Mouse (Mus musculus) midbrain, embryonic 10.5 days (tissue): ENCODE data around the gene Pttg1ip. TPM values are rescaled to one million over a fixed set of nuclear protein-coding genes. Genes with fewer than 3 reads are reported as not detected.

Experiments
- DNase-seq: peaks from one replicate; pipeline ENCODE4 v3.0.0-alpha.2; 2017; ENCODE audit warnings: low spot score
- H3K27ac ChIP-seq: fragments of 300-500 bp; sonication (generic); replicated peaks from 2 replicates; pipeline ENCODE4 v1.5.1; 2016; ENCODE audit warnings: mild to moderate bottlenecking
- H3K27me3 ChIP-seq: fragments of 300-500 bp; sonication (generic); 2 replicates; pipeline ENCODE4 v1.6.1; 2016; ENCODE audit warnings: low read depth, mild to moderate bottlenecking; ENCODE audit not compliant: poor library complexity, severe bottlenecking
- H3K36me3 ChIP-seq: fragments of 300-500 bp; sonication (generic); 2 replicates; pipeline ENCODE4 v1.6.1; 2016; ENCODE audit warnings: mild to moderate bottlenecking, moderate library complexity
- H3K4me1 ChIP-seq: fragments of 300-500 bp; sonication (generic); 2 replicates; pipeline ENCODE4 v1.6.1; 2016
- H3K4me3 ChIP-seq: fragments of 300-500 bp; sonication (generic); 2 replicates; pipeline ENCODE4 v1.5.1; 2016; ENCODE audit warnings: mild to moderate bottlenecking, moderate library complexity
- H3K9me3 ChIP-seq: fragments of 300-500 bp; sonication (generic); replicated peaks from 2 replicates; pipeline ENCODE4 v1.6.1; 2016; ENCODE audit warnings: mild to moderate bottlenecking
- WGBS: fragments of 180-500 bp; shearing (Covaris S2); methylation state at CpG from one replicate; pipeline ENCODE4 v1.1.7; 2016; 5-methylcytosine and 5-hydroxymethylcytosine counted together
- polyA plus RNA-seq: library from polyadenylated mRNA; unstranded; fragments of >200 nt; fragmentation: Nextera tagmentation; extraction: Ambion mirVana; gene quantifications from 2 replicates; pipeline ENCODE4 v1.2.1, GENCODE M21; 2016

Pttg1ip gene
- polyA plus RNA-seq, 1 experiment from 2014 or later: 67.0 TPM

DNA sequence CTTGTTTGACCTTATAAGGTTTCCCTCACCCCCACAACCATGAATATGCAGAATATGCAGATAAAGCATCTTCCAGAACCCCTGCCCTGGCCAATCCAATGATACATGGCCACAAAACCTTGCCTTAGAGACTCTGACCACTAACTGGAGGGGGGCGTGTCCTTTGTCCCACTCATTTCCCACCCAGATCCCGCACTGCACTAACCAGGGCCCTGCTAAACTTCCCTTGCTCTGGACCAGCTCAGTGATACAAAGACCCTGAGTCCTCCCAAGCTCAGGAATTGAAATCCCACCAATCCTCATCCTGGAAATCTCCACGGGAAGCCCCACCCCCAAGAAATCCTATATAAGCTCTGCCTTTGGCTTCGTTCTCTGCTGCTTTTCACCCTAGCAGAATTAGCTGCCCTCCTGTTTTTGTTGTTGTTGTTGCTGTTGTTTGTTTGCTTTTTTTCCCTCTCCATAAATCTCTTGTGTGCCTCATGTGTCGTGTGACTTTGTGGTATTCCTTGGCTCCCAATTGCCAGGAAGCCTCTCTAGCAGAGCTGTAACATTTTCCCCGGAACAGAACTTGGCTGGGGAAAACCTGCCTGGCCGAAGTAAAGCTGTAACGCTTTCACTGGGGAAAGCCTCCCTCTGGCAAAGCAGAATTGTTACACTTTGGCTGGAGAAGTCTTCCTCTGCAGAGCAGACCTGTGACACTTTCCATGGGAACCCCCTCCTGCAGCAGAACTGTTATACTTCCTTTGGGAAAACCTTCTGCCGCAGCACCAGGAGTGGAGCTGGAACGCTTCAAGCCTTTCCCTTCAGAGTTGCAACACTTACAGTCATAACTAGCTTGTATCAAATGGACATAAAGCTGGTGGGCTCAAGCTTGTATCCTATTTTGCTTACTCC is 1.2 kb upstream of the Pttg1ip start:
- WGBS: 65% methylated on average over 10 of the region's 10 CpGs
- H3K36me3 ChIP-seq: no peaks in the 10 kb centered on the region
- H3K27me3 ChIP-seq: no peaks in the 10 kb centered on the region
- peaks cover 32% of the 10 kb centered on the region for H3K4me1 ChIP-seq
- no peak overlapping the region for H3K27ac ChIP-seq
- no peak overlapping the region for H3K4me3 ChIP-seq
- no peak for DNase-seq
- H3K9me3 ChIP-seq: no peaks in the 10 kb centered on the region

DNA sequence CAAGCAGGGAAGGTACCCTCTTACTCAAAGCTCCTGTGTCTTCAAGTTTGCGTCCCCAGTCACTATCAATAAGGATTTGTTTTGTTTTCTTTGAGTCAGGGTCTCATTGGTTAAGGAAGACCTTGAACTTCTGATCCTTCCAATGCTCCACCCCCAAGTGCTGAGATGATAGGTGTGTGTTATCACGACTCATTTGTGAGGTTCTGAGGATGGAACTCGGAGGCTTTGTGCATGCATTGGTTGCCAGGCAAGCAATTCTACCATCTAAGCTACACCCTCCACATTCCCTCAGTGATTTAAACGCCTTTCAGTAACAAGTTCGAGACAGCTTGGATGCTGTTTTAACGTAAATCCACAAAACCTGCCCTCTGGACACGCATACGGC is 505 bp upstream of the Pttg1ip start:
- WGBS: 14% methylated on average over 8 of the region's 8 CpGs
- Histone ChIP-seq H3K9me3 (no peaks in the 10 kb centered on the region), H3K4me3 (peak overlapping the region; percentile 89), H3K36me3 (0 out of 2 replicates have a peak, but pooled peaks cover 5% of the 10 kb centered on the region), H3K27ac (peak overlapping the region; percentile 90), H3K4me1 (peaks cover 32% of the 10 kb centered on the region), H3K27me3 (no peaks in the 10 kb centered on the region)
- no peak for DNase-seq

DNA sequence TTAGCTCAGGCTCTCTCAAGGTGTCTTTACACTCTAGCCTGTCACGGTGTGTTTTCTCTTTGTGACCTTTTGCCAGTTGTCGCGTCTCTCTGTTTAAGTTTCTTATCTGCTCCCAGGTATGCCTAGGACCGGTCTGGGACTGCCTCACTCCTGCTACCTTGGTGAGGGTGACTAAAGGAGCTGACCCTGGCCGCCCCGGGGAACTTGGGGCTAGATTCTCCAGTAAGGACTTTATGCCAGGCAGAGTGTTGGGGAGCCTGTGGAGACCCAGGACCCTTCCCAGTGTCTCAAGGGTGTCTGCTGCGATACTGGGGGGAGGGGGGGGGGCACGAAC is 732 bp downstream of the Pttg1ip start:
- Histone ChIP-seq H3K4me1 (peaks cover 32% of the 10 kb centered on the region), H3K4me3 (peak overlapping the region; percentile 89), H3K36me3 (peaks cover 13% of the 10 kb centered on the region), H3K27ac (peak overlapping the region; percentile 90), H3K27me3 (no peaks in the 10 kb centered on the region), H3K9me3 (no peaks in the 10 kb centered on the region)
- 12% methylated on average over 8 of the region's 8 CpGs for WGBS
- no peak for DNase-seq

DNA sequence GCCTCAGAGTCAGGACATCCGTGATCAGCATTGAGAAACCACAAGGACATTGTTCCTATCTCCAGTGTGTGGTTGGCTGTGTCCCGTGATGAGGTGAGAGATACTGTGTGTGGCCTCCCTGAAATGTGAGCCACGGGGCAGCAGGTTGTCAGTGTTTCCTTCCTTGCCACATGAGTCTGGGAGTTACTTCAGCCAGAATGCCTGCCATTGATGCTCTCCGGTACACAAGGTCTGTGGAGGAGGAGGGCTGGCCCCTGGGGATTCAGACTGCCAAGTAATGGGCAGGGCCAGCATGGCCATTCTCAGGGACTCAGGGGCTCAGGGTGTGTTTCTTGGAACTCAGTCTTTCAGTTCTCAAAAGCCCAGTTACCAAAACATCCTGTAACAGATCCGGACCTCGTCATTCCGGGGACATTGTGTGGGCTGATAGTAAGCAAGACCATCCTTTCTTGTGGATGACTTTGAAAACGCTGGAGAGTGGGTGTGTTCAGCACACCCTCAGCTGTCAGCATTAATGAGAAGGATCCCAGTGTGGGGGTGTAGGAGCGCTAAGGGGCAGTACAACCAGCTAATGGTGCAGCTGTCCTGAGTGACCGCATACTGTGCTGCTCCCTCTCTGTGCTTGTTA is 2.4 kb downstream of the Pttg1ip start:
- Histone ChIP-seq H3K4me3 (no peak overlapping the region), H3K36me3 (peaks cover 27% of the 10 kb centered on the region), H3K9me3 (no peaks in the 10 kb centered on the region), H3K27ac (no peak overlapping the region), H3K27me3 (no peaks in the 10 kb centered on the region), H3K4me1 (peaks cover 36% of the 10 kb centered on the region)
- DNase-seq: no peak
- 86% methylated on average over 10 of the region's 10 CpGs for WGBS

DNA sequence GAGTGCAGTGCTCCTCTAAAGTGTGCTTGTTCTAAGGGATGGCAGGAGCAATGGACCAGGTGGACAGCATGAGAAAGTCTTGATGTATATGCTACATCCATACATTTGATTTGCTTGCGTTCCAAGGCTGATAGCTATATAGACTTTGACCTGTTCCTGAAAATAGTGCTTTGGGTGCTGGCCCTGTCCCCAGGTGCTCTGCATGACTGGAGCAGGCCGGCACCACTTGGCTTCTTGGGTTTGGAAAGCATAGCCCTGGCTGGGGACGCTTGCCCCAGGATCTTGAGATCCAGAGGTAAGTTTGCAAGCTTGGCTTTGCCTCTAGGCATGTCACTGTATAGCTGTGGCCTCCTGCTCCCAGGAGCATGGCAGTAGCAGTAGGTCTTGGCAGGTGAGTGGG is 5.1 kb downstream of the Pttg1ip start:
- Histone ChIP-seq H3K4me3 (no peak overlapping the region), H3K27ac (no peak overlapping the region), H3K9me3 (no peaks in the 10 kb centered on the region), H3K4me1 (peaks cover 33% of the 10 kb centered on the region), H3K27me3 (no peaks in the 10 kb centered on the region), H3K36me3 (peaks cover 53% of the 10 kb centered on the region)
- 93% methylated on average over 3 of the region's 3 CpGs for WGBS
- no peak for DNase-seq

DNA sequence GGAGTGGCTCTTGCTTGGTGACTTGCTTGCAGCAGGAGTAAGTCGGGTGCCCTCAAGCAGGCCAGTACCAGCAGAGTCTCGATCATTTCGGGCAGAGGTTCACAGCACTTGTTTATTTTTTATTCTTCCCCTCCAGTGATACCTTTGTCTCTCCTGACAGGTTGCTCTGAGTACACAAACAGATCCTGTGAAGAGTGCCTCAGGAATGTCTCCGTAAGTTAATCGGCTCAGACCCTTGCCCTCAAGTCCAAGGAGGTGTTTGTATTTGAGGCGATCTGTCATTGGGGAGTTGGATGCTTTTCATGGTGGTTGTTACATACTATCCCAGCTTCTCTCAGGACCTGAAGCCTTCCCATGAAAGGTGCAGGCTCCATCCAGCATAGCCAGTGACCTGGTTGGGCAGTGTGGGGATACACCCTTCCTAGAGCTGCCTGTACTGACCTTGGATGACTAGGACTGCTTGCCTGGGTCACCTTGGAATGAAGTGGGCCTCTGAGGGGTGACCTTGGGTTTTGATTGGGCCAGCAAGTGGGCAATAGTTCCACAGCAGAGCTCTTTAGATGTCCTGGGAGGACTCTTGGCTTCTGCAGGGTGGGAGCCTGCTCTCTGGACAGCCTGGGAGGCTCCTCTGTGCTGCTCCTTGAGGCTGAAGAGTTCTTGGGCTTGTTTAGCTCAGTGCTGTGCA is 5.7 kb downstream of the Pttg1ip start:
- peaks cover 27% of the 10 kb centered on the region for H3K4me1 ChIP-seq
- no peak overlapping the region for H3K4me3 ChIP-seq
- WGBS: 92% methylated on average over 6 of the region's 6 CpGs
- DNase-seq: no peak
- H3K9me3 ChIP-seq: no peaks in the 10 kb centered on the region
- H3K27ac ChIP-seq: no peak overlapping the region
- peaks cover 57% of the 10 kb centered on the region for H3K36me3 ChIP-seq
- H3K27me3 ChIP-seq: no peaks in the 10 kb centered on the region

DNA sequence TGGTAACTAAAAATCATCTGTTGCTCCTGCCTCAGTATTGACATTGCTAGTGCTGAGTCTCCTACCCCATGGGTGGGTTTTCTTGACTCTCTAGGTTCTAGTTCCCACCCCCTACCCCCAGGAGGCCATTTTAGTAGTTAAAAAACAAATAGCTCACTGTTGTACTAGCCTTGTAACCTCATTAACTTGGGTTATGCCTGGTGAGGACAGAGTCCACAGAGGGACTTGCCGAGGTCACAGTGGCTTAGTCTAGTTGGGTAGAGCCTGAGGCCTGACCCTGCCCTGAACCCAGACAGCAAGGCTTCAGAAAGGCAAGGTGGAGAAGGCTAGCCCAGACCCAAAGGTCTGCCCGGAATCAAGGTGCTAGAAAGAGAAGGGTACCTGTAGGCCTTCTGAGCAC is 6.5 kb downstream of the Pttg1ip start:
- no peak for DNase-seq
- peaks cover 65% of the 10 kb centered on the region for H3K36me3 ChIP-seq
- peaks cover 19% of the 10 kb centered on the region for H3K4me1 ChIP-seq
- H3K27ac ChIP-seq: no peak overlapping the region
- no peaks in the 10 kb centered on the region for H3K27me3 ChIP-seq
- H3K9me3 ChIP-seq: no peaks in the 10 kb centered on the region
- WGBS: 95% methylated on average over 2 of the region's 2 CpGs
- H3K4me3 ChIP-seq: no peak overlapping the region

DNA sequence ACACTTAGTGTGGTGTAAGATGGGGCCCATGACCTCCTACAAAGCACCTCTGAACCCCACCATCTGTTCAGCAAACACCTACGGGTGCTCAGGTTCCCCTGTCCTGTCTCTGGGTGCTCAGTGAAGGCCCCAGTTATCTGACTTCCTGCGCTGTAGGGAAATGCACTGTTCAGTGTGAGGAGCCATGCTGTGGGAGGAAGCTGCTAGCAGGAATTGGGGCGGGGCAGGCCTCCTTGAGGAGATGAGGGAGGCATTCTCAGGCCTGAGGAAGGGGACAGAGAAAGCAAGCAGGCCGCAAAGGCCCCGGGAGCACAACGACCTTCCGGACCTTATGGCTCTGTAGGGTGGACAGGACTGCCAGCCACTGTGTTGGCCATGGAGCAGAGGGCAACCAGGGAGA is 7.6 kb downstream of the Pttg1ip start:
- Histone ChIP-seq H3K4me1 (peaks cover 9% of the 10 kb centered on the region; the same call in 1 of the 2 replicates), H3K36me3 (peaks cover 76% of the 10 kb centered on the region), H3K9me3 (no peaks in the 10 kb centered on the region), H3K4me3 (no peak overlapping the region), H3K27me3 (no peaks in the 10 kb centered on the region), H3K27ac (no peak overlapping the region)
- DNase-seq: no peak
- 81% methylated on average over 7 of the region's 7 CpGs for WGBS

DNA sequence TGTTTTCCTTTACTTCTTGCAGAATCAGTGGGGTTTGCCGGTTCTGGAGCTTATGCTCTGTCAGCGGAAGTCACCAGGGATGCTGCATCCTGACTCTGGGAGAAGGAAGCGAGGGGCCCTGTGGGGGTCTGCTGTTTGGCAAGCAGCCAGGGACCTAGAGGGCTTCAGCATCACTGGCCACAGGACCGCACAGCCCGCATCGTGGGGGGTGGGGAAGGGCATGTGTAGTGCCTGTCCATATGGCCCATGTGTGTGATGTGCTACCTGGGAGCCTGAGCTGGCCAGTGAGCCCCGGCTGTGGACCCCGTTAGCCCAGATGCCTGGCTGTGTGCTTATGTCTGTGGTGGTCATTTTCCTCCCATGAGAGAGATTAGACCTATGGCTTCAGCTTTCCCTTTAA is 8.2 kb downstream of the Pttg1ip start:
- H3K4me1 ChIP-seq: peaks cover 9% of the 10 kb centered on the region; the same call in 1 of the 2 replicates
- no peaks in the 10 kb centered on the region for H3K9me3 ChIP-seq
- no peak overlapping the region for H3K4me3 ChIP-seq
- no peak overlapping the region for H3K27ac ChIP-seq
- 88% methylated on average over 8 of the region's 8 CpGs for WGBS
- no peaks in the 10 kb centered on the region for H3K27me3 ChIP-seq
- H3K36me3 ChIP-seq: peaks cover 83% of the 10 kb centered on the region
- no peak for DNase-seq

DNA sequence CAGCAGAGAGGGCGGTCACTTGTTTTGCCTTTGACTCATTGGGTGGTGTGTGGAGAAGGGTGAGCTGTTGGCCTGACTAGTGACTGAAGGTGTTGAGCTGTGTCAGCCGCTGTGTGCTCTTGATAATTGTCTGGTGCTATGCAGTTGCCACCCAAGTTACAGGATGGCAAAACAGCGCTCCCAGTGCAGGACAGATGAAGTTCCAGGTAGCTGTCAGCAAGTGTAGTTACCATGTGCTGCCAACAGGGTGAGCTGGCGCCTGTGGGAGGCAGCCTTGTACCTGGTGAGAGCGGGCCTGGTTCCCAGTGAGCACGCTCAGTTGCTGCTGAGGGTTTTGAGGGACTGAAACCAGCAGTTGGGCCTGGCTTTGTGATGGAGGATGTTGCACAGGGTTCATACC is 9.3 kb downstream of the Pttg1ip start:
- Histone ChIP-seq H3K4me1 (peaks cover 9% of the 10 kb centered on the region; the same call in 1 of the 2 replicates), H3K27ac (no peak overlapping the region), H3K27me3 (no peaks in the 10 kb centered on the region), H3K4me3 (no peak overlapping the region), H3K9me3 (no peaks in the 10 kb centered on the region), H3K36me3 (peaks cover 90% of the 10 kb centered on the region)
- 44% methylated on average over 6 of the region's 6 CpGs for WGBS
- peak; percentile 59 for DNase-seq

DNA sequence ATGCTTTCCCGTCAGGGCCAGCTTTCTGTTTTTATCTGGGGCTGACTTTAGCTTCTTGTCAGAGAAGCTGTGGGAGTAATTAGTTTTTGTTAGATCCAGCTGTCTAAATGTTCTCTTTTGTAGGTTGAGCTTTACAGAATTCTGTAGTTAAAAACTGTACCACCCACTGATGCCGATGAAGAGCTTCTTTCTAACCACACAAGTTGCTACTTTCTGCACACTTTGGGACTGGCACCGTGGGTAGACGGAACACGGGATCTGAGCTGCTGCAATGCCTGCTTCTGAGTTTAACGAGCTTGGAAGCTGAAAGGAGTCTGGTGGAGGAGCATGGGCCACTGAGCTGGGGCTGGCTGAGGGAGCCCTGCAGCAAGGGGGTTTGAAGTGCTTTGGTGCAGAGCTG is 10.0 kb downstream of the Pttg1ip start:
- H3K36me3 ChIP-seq: peaks cover 93% of the 10 kb centered on the region
- H3K27ac ChIP-seq: no peak overlapping the region
- H3K27me3 ChIP-seq: no peaks in the 10 kb centered on the region
- H3K9me3 ChIP-seq: no peaks in the 10 kb centered on the region
- WGBS: 84% methylated on average over 6 of the region's 6 CpGs
- peaks cover 9% of the 10 kb centered on the region; the same call in 1 of the 2 replicates for H3K4me1 ChIP-seq
- no peak for DNase-seq
- H3K4me3 ChIP-seq: no peak overlapping the region

DNA sequence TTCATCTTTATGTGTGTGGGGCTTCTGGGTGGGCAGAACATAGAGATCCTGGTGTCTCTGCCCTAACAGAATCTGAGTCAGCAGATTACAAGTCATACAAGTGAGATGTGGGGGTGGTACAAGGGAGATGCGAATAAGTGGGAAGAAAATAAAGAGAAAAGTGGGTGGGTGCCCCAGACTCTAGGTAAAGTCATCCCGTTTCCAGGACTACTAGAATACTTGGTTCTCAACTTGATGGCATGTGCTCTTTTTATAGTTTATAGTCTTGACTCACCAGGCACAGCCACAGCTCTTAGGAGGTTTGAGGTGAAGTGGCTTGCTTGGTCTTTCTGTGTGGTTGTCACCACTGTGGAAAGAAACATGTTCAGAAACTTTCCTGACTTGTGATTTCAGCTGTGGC is 14.5 kb downstream of the Pttg1ip start:
- no peaks in the 10 kb centered on the region for H3K9me3 ChIP-seq
- no peaks in the 10 kb centered on the region for H3K27me3 ChIP-seq
- no peaks in the 10 kb centered on the region for H3K4me1 ChIP-seq
- no peak for DNase-seq
- no peak overlapping the region for H3K4me3 ChIP-seq
- 83% methylated on average over 2 of the region's 2 CpGs for WGBS
- no peak overlapping the region for H3K27ac ChIP-seq
- peaks cover 79% of the 10 kb centered on the region for H3K36me3 ChIP-seq

DNA sequence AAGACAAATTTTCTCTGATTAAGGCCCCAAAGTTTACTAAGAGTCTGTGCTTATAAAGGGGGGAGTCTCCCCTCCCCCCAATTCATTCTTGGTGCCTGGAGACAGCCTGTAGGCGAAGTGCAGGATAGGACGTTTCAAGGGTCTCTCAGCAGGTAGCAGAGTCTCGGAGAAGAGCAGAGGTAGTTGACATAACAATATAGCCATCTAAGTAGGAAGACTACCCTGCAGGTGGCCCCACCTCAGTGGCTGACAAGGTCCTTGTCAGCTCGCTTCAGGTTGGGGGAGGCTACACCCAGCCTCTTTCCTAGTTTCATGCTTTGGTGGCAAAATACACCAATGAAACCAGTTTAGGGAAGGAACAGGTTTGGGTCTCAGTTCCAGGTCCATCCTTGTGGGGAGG is 21.5 kb downstream of the Pttg1ip start:
- Histone ChIP-seq H3K27me3 (no peaks in the 10 kb centered on the region), H3K27ac (no peak overlapping the region), H3K4me1 (peaks cover 15% of the 10 kb centered on the region), H3K4me3 (no peak overlapping the region), H3K9me3 (no peaks in the 10 kb centered on the region; the same call in 1 of the 2 replicates), H3K36me3 (peaks cover 20% of the 10 kb centered on the region)
- no peak for DNase-seq
- WGBS: 59% methylated on average over 4 of the region's 4 CpGs
